Mouse (Mus musculus) E14TG2a.4 (cell line): ENCODE data around the gene Uspl1.

Source experiments
- H3K27me3 ChIP-seq: 2 replicates; pipeline ENCODE4 v1.6.1; 2014; ENCODE audit warnings: low read length, control low read depth; ENCODE audit not compliant: insufficient read depth
- H3K36me3 ChIP-seq: 2 replicates; pipeline ENCODE4 v1.6.1; 2014; ENCODE audit warnings: low read length, control low read depth; ENCODE audit not compliant: insufficient read depth
- H3K4me1 ChIP-seq: replicated peaks from 2 replicates; pipeline ENCODE4 v1.6.1; 2014; ENCODE audit warnings: low read depth, low read length, control low read depth
- H3K4me3 ChIP-seq: replicated peaks from 2 replicates; pipeline ENCODE4 v1.5.1; 2014; ENCODE audit warnings: mild to moderate bottlenecking, low read length
- H3K9me3 ChIP-seq: 2 replicates; pipeline ENCODE4 v1.6.1; 2014; ENCODE audit warnings: low read length, control low read depth
- CTCF ChIP-seq: conservative IDR thresholded peaks from 2 replicates; pipeline ENCODE4 v1.5.1; 2014; ENCODE audit warnings: low read length
- NANOG ChIP-seq: IDR thresholded peaks from 2 replicates; pipeline ENCODE4 v1.6.1; 2014; ENCODE audit warnings: borderline replicate concordance, low read length, mixed read lengths
- POU5F1 ChIP-seq: IDR thresholded peaks from 2 replicates; pipeline ENCODE4 v1.6.1; 2014; ENCODE audit warnings: low read length, borderline replicate concordance

The Uspl1 gene

DNA sequence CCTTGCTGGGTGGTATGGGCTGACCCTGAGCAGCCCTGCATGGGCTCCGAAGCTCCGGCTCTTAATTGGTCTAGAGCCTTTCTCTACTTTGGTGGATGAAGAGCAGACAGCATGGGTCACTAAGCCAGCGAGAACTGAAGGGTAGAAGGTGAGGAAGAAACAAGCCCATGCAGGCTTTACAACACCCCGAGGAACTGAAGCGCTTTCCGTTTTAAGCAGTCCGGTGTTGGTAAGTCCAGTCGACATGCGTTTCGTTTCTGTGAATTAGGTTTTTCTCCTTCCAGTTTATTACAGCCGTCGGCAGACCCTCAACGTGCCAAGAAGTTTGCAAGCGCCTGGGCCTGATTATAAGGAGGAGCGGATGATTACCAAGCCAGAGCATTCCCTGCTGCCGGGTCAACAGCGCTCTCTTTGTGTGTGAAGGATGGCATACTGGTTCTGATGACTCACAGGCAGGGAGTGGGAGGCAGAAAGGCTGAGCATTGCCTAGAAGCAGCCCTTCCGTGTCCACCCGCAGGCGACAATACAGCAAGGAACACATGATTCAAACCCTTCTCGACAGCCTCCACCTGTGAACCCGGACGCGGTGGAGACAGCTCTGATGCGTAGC is 40.3 kb upstream of the Uspl1 start:
- Histone ChIP-seq H3K36me3 (no peaks in the 10 kb centered on the region), H3K4me3 (peak overlapping the region; percentile 2; the same call in 1 of the 2 replicates), H3K27me3 (peaks cover 26% of the 10 kb centered on the region), H3K4me1 (peaks cover 15% of the 10 kb centered on the region), H3K9me3 (no peaks in the 10 kb centered on the region)
- TF ChIP-seq NANOG (no peak), CTCF (no peak), POU5F1 (no peak)

DNA sequence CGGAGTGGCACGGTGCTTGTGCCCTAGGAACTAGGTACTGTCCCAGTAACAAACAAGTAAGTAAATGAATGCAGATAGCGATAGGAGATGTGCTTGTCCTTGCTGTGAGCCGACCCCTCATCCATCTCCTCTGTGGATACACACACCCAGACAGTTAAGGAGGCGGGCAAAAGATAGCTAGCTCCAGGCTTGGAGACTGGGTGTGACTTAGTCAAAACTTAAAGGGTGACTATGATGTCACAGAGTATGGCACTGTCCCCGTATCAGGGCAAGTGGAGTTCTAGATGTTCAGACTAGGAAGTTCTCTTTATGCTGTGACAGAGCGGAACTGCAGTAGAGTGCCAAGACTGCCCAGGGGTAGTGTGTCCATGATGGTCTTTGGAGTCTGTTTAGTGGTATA is 37.5 kb upstream of the Uspl1 start:
- TF ChIP-seq CTCF, result no peak
- no peak for TF ChIP-seq NANOG
- TF ChIP-seq POU5F1, result no peak
- Histone ChIP-seq H3K4me3 (no peak overlapping the region), H3K9me3 (no peaks in the 10 kb centered on the region), H3K4me1 (peaks cover 9% of the 10 kb centered on the region), H3K36me3 (no peaks in the 10 kb centered on the region), H3K27me3 (peaks cover 38% of the 10 kb centered on the region)

DNA sequence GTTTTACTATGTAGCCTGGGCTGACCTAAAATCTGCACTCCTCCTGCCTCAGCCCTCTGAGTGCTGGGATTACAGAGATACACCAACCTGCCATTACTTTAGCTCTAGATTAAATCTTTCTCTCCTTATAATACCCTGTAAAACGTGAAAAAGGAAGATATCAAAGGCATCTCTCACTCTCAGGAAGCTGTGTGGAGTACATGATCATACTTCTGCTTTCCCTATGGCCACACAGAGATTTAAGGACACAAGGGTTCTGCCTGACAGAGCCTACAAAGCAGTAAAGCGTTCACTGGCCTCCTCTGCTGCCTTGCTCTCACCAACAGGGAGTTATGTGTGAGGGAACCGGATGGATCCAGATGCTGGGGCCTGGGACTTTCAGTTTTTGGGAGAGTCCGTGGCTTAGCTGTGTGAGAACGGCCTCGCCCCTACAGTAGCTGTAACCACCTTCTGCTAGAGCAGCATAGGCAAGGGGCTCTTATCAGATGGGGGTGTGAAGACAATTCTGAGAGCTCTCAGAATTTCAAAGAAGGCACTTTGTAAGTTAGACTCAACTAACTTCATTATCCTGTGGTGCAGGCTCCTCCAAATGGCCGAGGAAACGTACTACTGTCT is 36.7 kb upstream of the Uspl1 start:
- Histone ChIP-seq H3K36me3 (no peaks in the 10 kb centered on the region), H3K4me1 (peaks cover 14% of the 10 kb centered on the region), H3K4me3 (no peak overlapping the region), H3K9me3 (no peaks in the 10 kb centered on the region), H3K27me3 (peaks cover 45% of the 10 kb centered on the region)
- TF ChIP-seq POU5F1, result no peak
- TF ChIP-seq NANOG, result no peak
- TF ChIP-seq CTCF, result no peak

GRCm38 (mm10) chr5:149150882-149151281 is 33.3 kb upstream of the Uspl1 start:
- H3K36me3 ChIP-seq, result no peaks in the 10 kb centered on the region
- no peak overlapping the region for H3K4me3 ChIP-seq
- no peaks in the 10 kb centered on the region for H3K9me3 ChIP-seq
- TF ChIP-seq NANOG, result no peak
- no peak for TF ChIP-seq CTCF
- TF ChIP-seq POU5F1, result no peak
- peaks cover 27% of the 10 kb centered on the region for H3K27me3 ChIP-seq
- peaks cover 9% of the 10 kb centered on the region for H3K4me1 ChIP-seq

- TF ChIP-seq POU5F1, result no peak
- peaks cover 13% of the 10 kb centered on the region for H3K4me1 ChIP-seq
- H3K9me3 ChIP-seq, result no peaks in the 10 kb centered on the region
- peak overlapping the region; percentile 1; the same call in 1 of the 2 replicates for H3K4me3 ChIP-seq
- peaks cover 34% of the 10 kb centered on the region for H3K27me3 ChIP-seq
- H3K36me3 ChIP-seq, result no peaks in the 10 kb centered on the region
Measured at GRCm38 (mm10) chr5:149152063-149152773, 31.9 kb upstream of the Uspl1 start.

- H3K9me3 ChIP-seq, result no peaks in the 10 kb centered on the region
- H3K36me3 ChIP-seq, result no peaks in the 10 kb centered on the region
- peaks cover 15% of the 10 kb centered on the region for H3K4me1 ChIP-seq
- TF ChIP-seq NANOG (no peak), POU5F1 (no peak)
- H3K4me3 ChIP-seq, result peak overlapping the region; percentile 1; the same call in 1 of the 2 replicates
- H3K27me3 ChIP-seq, result peaks cover 32% of the 10 kb centered on the region
Measured at GRCm38 (mm10) chr5:149152774-149153155, 31.4 kb upstream of the Uspl1 start.

GRCm38 (mm10) chr5:149156886-149157563 is 27.1 kb upstream of the Uspl1 start:
- H3K9me3 ChIP-seq, result no peaks in the 10 kb centered on the region
- no peak for TF ChIP-seq POU5F1
- TF ChIP-seq CTCF, result no peak
- TF ChIP-seq NANOG, result no peak

DNA sequence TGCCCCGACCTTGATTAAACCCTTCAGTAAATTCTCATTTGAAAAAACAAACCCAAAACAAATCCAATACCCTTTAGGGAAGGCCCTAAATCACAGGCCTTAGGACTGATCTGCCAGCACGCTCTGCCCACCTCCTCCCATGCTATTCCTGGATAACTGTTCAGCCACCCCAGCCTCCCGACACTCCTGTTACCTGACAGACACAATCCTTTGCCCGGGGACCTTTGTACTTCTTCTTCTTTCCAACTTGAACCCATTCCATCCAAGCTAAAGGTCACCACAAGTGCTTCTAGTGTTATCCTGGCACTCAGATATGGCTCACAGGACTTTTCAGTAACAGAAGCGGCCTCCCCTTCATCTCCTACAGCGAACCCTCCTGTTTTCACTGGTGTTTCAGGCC is 25.1 kb upstream of the Uspl1 start:
- Histone ChIP-seq H3K4me1 (peaks cover 13% of the 10 kb centered on the region), H3K4me3 (no peak overlapping the region), H3K27me3 (peaks cover 12% of the 10 kb centered on the region; the same call in 1 of the 2 replicates), H3K9me3 (no peaks in the 10 kb centered on the region), H3K36me3 (no peaks in the 10 kb centered on the region)
- TF ChIP-seq POU5F1, result no peak
- TF ChIP-seq CTCF, result no peak
- TF ChIP-seq NANOG, result no peak

More at GRCm38 (mm10) chr5:149156886-149157563, 27.1 kb upstream of the Uspl1 start:
- Histone ChIP-seq H3K36me3 (no peaks in the 10 kb centered on the region), H3K4me3 (no peak overlapping the region), H3K4me1 (peaks cover 19% of the 10 kb centered on the region), H3K27me3 (peaks cover 21% of the 10 kb centered on the region)
